Mouse (Mus musculus): ENCODE results near the gene Lats2. TPM values are rescaled to one million over a fixed set of nuclear protein-coding genes. Genes with fewer than 3 reads are reported as not detected.

Lats2 gene
- polyA plus RNA-seq, 1 experiment from 2014 or later = 40.6 TPM

DNA sequence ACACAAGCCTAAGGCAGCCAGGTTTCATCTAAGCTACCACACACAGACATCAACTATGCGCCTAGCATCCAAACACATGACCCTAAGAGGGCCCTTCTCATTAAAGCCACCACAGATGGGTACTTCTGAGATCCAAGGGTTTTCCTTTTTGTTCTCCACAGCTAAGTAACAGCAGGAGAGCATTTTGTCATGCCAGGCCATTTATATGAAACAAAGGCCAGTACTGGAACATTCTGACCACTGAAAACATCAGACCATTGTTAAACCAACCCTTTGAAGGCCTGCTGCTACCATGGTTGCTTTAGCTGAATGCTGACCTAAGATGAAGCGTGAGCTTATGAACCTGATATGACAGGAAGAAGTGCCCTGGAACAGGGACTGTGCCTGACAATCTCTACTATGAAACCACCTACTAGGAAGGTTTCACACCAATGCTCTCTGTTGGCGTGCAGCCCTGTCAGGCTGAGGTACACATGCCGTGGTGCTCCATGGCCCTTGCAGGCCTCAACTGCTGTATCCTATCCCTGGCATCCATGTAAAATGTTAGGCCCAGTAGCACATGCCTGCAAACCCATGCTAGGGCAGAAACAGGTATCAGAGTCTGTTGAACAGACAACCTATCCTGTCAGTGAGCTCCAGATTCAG is 41.5 kb downstream of the Lats2 start:
- POLR2A ChIA-PET = no interaction called here
- CTCF ChIA-PET = interaction anchor here (0.8 kb wide), 1 partner anchor 33 kb away, joined by 3 read pairs; no protein-coding TSS in a partner anchor
- no peaks in the 10 kb centered on the region for H3K27me3 ChIP-seq
- DNase-seq (ENCODE audit: low read depth, low spot score) (no peak), ATAC-seq (no peak)
- in situ Hi-C loops (cut with MboI; ENCODE audit: low pct_unique_long_range_greater_than_20kb) = no loop called here
- no peak for TF ChIP-seq CTCF (IDR thresholded peaks at IDR 0.05)

GRCm38 (mm10) chr14:57712884-57713283 is 45.3 kb downstream of the Lats2 start:
- in situ Hi-C loops (cut with MboI; ENCODE audit: low pct_unique_long_range_greater_than_20kb) = no loop called here
- H3K27me3 ChIP-seq = no peaks in the 10 kb centered on the region
- ChIA-PET POLR2A (no interaction called here), CTCF (no interaction called here)
- ATAC-seq (no peak), DNase-seq (ENCODE audit: low read depth, low spot score) (no peak)
- TF ChIP-seq CTCF (IDR thresholded peaks at IDR 0.05) = no peak

DNA sequence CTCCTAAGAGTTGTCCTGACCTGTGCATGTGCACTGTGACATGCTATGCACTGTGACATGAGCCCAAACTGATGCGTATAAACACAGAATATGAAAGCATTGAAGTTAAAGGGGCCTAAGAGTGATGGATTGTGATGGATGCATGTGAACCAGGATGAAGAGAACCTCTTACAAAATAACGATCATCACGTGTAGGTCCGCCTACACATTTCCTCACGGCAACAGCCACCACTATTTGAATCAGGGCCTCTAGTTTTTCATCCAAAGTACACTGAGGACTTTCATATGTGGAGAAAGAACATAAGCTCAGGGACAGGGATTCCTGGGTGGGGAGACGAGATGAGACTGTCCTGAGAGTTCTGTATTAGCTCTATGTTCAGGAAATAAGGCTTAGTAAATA is 47.1 kb downstream of the Lats2 start:
- H3K27me3 ChIP-seq = no peaks in the 10 kb centered on the region
- no peak for ATAC-seq
- in situ Hi-C loops (cut with MboI; ENCODE audit: low pct_unique_long_range_greater_than_20kb) = no loop called here
- no peak for TF ChIP-seq CTCF (IDR thresholded peaks at IDR 0.05)
- ChIA-PET POLR2A (interaction anchor here (0.6 kb wide), 1 partner anchor 23 kb away, joined by 5 read pairs; no protein-coding TSS in a partner anchor), CTCF (no interaction called here)
- DNase-seq (ENCODE audit: low read depth, low spot score) = no peak

DNA sequence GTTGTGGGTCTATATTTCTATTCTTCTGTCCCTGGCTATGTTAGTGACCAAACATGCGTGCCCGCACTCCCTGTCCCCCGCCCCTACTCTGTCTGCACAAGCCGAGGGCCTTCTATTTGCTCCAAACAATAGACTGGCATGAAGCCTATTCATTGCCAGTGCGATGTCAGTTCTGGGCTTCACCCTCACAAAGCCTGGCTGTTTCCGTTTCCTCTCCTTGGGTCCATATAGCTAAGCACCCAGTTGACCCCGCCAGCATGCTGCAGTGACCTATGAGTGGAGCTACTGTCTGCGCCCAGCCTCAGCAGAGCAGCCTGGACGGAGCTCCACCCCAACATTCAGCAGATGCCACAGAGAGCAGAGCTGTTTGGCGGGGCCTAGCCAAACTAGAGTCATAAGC is 49.0 kb downstream of the Lats2 start:
- ChIA-PET CTCF (no interaction called here), POLR2A (interaction anchor here (0.6 to 0.8 kb wide), 2 partner anchors 11 to 12 kb away, joined by 3 to 6 read pairs; no protein-coding TSS in a partner anchor)
- DNase-seq (ENCODE audit: low read depth, low spot score) (no peak), ATAC-seq (no peak)
- no peak for TF ChIP-seq CTCF (IDR thresholded peaks at IDR 0.05)
- in situ Hi-C loops (cut with MboI; ENCODE audit: low pct_unique_long_range_greater_than_20kb) = no loop called here
- no peaks in the 10 kb centered on the region for H3K27me3 ChIP-seq

- TF ChIP-seq CTCF (IDR thresholded peaks at IDR 0.05) = no peak
- no peak for ATAC-seq
These were observed 49.6 kb downstream of the Lats2 start for GRCm38 (mm10) chr14:57708580-57708979.

GRCm38 (mm10) chr14:57707100-57707893 is 50.9 kb downstream of the Lats2 start:
- DNase-seq (ENCODE audit: low read depth, low spot score) (no peak), ATAC-seq (no peak)
- H3K27me3 ChIP-seq = no peaks in the 10 kb centered on the region
- CTCF ChIA-PET = interaction anchor here (0.9 kb wide), 1 partner anchor 9 kb away, joined by 3 read pairs; no protein-coding TSS in a partner anchor
- POLR2A ChIA-PET = interaction anchor here (0.7 kb wide), 1 partner anchor 131 kb away, joined by 8 read pairs; no protein-coding TSS in a partner anchor
- TF ChIP-seq CTCF (IDR thresholded peaks at IDR 0.05) = no peak
- in situ Hi-C loops (cut with MboI; ENCODE audit: low pct_unique_long_range_greater_than_20kb) = no loop called here

More at GRCm38 (mm10) chr14:57708580-57708979, 49.6 kb downstream of the Lats2 start:
- no peaks in the 10 kb centered on the region for H3K27me3 ChIP-seq
- CTCF ChIA-PET = no interaction called here
- DNase-seq (ENCODE audit: low read depth, low spot score) = no peak
- POLR2A ChIA-PET = no interaction called here
- in situ Hi-C loops (cut with MboI; ENCODE audit: low pct_unique_long_range_greater_than_20kb) = no loop called here

DNA sequence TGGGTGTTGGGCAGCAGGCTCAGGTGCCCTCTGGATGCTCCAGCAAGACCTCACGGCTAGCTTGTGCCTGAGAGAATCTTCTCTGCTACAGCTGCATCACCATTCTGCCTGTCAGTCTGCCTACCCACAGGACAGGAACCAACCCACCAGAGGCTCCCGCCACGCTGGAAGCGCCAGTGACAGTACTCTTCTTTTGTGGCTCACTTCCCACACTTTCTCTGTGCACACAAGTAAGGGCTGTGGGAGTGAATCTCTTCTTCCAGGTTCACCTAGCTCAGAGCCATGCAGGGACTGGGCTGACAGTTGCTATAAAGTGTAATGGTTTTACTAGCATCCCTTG is 51.5 kb downstream of the Lats2 start:
- POLR2A ChIA-PET = interaction anchor here (0.6 kb wide), 1 partner anchor 32 kb away, joined by 4 read pairs; no protein-coding TSS in a partner anchor
- no peaks in the 10 kb centered on the region for H3K27me3 ChIP-seq
- no peak for TF ChIP-seq CTCF (IDR thresholded peaks at IDR 0.05)
- ATAC-seq = no peak
- DNase-seq (ENCODE audit: low read depth, low spot score) = no peak
- in situ Hi-C loops (cut with MboI; ENCODE audit: low pct_unique_long_range_greater_than_20kb) = no loop called here
- CTCF ChIA-PET = no interaction called here

DNA sequence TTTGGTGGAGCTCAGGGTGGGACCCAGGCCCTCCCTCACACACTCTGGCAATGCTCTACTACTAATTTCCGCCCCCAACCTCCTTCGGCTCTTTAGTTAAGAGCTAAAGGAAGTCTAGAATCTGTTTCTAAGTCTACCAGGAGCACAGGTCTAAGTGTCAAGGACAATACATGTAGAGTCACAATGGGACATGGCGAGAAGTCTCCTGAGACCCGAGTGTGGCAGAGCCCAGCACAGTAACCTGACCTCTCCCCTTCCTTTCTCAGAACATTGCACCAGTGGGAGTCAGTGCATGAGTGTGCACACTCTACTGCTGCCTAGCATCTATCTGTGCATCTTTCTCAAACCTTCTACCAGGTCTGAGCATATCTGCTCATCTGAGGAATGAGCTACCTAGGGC is 52.4 kb downstream of the Lats2 start:
- ChIA-PET POLR2A (interaction anchor here (1.4 kb wide), 1 partner anchor 24 kb away, joined by 3 read pairs; no protein-coding TSS in a partner anchor), CTCF (interaction anchor here (1.0 kb wide), 1 partner anchor 121 kb away, joined by 3 read pairs; no protein-coding TSS in a partner anchor)
- DNase-seq (ENCODE audit: low read depth, low spot score) (no peak), ATAC-seq (no peak)
- no peaks in the 10 kb centered on the region for H3K27me3 ChIP-seq
- in situ Hi-C loops (cut with MboI; ENCODE audit: low pct_unique_long_range_greater_than_20kb) = no loop called here
- no peak for TF ChIP-seq CTCF (IDR thresholded peaks at IDR 0.05)

DNA sequence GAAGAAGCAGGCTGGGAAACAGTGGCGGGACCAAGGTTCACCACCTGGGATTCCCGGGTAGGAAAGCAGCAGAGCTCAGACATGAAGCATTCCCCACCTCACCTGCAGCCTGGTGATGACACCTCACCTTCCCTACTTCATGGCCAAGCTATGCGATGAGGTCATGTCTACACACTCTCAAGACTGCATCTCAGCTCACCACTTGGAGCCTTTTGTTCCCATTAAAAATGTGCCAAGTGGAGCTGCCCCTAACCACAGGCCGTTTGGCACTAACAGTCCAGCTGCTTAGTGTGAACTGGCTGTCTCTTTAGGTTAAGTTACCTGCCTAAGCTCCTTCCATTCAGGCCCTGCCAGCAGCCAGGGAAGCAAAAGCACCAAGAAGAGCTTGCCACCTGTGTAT is 53.1 kb downstream of the Lats2 start:
- ATAC-seq = no peak
- TF ChIP-seq CTCF (IDR thresholded peaks at IDR 0.05) = no peak
- ChIA-PET POLR2A (interaction anchor here (1.4 kb wide), 1 partner anchor 25 kb away, joined by 3 read pairs; no protein-coding TSS in a partner anchor), CTCF (no interaction called here)
- in situ Hi-C loops (cut with MboI; ENCODE audit: low pct_unique_long_range_greater_than_20kb) = no loop called here
- DNase-seq (ENCODE audit: low read depth, low spot score) = no peak
- no peaks in the 10 kb centered on the region for H3K27me3 ChIP-seq

- POLR2A ChIA-PET = no interaction called here
- in situ Hi-C loops (cut with MboI; ENCODE audit: low pct_unique_long_range_greater_than_20kb) = no loop called here
- TF ChIP-seq CTCF (IDR thresholded peaks at IDR 0.05) = no peak
- ATAC-seq (no peak), DNase-seq (ENCODE audit: low read depth, low spot score) (no peak)
- CTCF ChIA-PET = no interaction called here
- H3K27me3 ChIP-seq = no peaks in the 10 kb centered on the region
These were observed 56.2 kb downstream of the Lats2 start for GRCm38 (mm10) chr14:57701915-57702477.
